Mouse (Mus musculus): Measurements from ENCODE around the gene Gm45233.

Gene Gm45233

DNA sequence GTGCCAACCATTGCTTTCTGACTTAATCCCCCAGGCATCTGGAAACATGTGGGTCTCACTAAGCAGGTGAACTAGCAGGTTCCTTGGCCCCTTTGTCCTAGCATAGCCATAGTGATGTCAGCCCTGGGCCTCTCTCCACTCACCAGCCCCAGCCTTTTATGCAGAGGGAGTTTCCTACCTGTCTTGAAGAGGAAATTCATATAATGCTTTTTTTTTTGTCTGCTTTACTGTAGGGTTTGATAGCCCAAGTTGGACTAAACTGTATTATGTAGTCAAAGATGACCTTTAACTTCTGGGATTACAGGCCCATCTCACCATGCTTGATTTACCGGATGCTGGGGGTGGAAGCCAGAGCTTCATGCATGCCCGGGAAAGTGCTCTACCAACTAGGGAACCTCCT, 5.9 kb downstream of the Gm45233 start:
- DNase-seq: no peak

DNA sequence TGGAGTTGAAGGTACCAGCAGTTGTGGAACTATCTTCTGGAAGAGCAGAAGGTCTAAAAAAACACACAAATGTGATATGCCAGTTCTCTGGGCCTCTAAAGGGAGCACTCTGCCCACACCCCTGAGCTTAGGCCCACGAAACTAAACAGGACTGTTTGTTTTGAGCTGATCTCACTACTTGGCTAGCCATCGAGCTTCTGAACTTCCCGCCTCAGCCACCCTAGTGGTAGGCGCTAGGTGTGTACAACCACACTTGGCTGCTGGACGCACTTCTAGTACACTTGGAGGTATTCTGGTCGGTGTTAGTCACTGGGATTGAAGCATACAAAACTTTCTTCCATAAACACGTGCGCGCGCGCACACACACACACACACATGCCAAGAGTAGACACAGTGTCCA, 7.8 kb downstream of the Gm45233 start:
- no peak for DNase-seq

DNA sequence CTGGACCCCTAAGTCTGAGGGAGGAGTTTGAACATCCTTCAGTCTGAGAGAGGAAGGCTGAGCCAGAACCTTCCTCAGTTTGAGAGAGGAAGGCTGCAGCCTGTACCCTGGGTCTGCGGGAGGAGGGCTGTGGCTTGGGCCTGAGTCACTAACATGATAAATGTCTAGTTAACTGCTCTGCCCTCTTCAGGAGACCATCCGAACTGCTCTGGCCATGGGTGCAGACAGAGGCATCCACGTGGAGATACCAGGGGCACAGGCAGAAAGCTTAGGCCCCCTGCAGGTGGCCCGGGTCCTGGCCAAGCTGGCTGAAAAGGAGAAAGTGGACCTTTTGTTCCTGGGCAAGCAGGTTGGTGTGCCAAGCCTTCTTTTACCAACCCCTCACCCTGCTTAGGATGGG, 8.7 kb downstream of the Gm45233 start:
- DNase-seq: no peak

DNA sequence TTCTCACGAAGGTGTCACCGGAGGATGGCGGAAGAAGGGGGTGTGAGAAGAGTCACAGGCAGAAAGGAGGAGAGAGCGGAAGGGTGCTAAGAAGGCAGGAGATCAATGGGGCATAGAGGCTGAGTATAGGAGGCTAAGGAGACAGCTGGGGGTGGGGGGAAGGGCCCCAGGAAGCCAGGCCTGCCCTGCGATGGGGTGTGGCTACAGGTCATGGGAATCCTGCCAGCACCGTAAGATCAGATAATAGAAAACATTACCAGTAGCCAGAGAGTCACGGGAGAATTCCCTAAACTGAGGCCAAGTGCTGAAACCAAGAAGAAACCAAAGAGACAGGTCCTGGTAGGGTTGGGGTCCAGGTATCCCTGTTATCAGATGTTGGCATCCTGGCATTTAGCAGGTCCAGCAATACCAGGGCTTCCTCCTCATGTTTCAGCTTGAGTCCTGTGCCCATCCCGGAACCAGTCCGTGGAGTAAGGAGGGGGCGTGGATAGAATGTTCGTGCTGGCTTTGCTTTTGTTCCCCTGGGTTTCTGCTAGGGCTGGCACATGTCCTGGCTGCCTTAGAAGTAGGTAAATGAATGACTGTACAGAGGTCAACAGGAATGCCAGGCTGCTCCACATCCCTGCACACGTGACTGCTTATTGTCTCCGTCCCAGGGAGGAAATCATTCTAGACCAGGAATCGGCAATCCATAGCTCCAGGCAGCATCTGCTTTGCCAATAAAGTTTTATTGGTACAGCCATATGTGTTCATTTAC, 9.8 kb downstream of the Gm45233 start:
- DNase-seq: no peak

DNA sequence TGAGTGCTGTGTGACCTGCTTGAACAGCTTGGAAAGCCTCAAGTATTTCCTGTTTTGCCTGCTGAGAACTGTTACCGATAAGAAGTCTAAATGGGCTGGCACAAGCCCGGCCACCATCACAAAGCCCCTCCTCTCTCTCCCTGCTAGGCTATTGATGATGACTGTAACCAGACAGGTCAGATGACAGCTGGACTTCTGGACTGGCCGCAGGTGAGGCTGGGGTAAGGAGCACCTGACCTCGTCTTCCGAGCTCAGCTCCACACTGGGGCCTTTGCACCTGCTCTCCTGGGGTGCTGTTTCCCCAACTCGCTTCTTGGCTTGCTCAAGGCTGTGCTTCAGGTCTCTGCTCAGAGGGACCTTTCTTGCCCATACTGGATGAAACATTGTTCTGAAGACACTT, 10.4 kb downstream of the Gm45233 start:
- DNase-seq: no peak

DNA sequence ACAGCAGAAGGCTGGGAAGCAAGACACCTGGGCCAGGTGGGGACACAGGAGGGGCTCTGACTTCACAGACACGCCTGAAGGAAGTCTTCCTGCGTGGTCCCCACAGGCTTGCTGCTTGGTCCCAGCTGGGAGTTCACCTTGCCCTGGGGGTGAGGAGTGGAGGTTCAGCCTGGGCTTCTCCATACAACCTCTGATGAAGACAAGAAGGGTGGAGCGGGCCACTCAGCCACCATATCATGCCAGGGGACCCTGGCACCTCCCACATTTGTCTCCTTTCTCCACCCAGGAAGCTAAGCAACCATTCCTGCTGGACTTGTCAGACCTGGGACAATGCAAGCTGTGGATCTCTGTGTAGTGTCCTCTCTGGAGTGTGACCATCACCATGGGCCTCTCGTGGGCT, 18.9 kb downstream of the Gm45233 start, which contains the start of gene Vsig10l:
TSS of gene Vsig10l (plus strand) at position 301 of the 400 bp plus-strand sequence.
- no peak for DNase-seq

DNA sequence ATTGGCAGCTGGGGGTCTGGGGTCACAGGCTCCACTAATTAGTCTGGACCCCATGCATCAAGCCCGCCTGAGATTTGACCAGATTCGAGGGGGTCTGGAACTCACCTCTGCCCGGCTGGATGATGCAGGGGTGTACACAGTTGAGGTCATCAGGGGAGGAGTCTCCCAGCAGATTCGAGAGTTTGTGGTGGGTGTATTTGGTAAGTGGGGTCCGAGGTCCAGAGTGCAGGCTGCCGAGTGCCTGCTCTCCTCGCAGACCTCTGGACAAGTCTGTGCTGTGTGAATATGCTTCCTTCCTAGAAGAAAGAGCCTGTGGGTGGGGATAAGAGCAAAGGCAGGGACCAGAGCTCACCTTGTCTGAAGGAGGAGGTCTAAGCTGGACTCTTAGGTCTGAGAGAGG, 20.0 kb downstream of the Gm45233 start:
- DNase-seq: no peak

DNA sequence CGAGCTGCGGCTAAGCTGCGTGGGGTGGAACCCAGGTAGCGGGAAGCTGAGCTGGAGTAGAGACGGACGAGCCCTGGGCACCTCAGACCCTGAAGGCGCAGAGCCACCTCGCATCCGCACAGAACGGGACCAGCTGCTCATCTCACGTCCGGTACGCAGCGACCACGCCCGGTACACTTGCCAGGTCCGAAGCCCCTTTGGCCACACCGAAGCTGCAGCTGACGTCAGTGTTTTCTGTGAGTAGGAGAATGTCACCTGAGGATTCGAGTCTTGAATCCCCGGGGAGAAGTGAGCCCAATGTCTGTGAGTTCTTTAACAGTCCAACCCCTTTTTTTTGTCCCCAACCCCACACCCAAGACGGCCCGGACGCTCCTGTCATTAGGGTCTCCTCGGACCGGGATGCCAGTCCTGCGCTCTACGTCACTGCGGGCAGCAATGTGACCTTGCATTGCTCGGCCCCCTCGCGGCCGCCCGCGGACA, 21.0 kb downstream of the Gm45233 start:
- no peak for DNase-seq

DNA sequence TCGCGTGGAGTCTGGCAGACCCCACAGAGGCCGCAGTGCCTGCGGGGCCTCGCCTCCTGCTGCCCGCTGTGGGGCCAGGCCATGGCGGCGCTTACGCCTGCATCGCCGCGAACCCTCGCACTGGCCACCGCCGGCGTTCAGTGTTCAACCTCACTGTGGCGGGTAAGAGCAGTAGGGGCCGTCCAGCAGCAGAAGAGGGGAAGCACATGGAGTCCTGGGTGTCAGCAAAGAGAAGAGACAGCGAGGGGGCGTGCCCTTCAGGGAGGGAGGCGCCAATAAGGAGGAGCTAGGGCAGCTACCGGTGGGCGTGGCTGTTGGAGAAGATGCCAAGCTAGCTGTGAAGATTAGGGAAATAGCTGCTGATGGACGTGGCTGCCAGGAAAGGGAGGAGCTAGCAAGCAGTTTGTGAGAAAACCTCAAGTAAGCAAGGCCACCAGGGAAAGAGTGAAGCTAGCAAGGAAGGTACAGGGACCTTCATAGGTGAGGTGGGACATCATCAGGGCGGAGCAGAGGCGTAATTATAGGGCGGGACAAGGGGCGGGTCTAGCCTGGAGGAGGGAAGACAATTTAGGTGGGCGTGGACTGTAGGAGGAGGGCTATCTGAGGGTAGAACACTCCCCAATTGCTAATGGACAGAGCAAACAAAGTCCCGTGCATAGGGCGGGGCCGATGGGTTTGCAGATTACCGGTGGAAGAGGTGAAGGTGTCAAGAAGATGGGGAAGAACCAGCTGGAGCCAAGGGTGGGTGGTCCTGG, 21.6 kb downstream of the Gm45233 start:
- peak; percentile 68 to 79 for DNase-seq

DNA sequence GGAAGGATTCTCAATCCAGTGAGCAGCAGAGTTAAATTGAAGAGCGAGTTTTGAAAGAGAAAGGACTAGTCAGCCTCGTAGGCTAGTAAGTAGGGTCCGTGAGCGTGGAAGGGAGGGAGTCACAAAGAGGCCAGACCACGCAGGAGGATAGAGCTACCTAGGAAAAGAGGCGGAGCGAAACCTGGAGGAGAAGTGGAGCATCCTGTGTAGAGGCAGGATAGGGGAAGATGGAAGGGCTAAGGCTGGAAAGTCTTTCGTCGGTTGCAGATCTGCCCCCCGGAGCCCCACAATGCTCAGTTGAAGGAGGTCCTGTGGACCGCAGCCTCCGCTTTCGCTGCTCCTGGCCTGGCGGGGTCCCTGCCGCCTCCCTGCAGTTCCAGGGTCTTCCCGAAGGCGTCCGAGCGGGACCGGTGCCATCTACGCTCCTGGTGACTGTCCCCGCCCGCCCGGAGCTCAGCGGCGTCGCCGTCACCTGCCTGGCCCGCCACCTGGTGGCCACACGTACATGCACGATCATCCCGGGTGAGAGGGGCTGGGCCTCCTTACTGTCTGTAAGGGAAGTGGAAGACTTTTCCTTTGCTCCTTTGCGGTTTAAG, 22.3 kb downstream of the Gm45233 start:
- peak; percentile 82 to 88 for DNase-seq

DNA sequence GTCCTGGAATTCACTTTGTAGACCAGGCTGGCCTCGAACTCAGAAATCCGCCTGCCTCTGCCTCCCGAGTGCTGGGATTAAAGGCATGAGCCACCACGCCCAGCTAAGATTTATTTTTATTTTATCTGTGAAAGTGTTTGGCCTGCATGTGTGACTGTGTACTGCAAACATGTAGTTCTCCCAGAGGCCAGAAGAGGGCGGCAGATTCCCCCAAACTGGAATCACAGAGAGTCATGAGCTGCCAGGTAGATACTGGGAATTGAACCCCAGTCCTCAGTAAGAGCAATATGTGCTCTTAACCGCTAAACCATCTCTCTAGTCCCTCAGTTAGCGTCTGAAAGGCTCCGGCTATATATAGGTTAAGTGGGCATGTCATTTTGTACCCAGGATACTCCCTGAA, 26.4 kb downstream of the Gm45233 start:
- peak; percentile 42 to 49 for DNase-seq

DNA sequence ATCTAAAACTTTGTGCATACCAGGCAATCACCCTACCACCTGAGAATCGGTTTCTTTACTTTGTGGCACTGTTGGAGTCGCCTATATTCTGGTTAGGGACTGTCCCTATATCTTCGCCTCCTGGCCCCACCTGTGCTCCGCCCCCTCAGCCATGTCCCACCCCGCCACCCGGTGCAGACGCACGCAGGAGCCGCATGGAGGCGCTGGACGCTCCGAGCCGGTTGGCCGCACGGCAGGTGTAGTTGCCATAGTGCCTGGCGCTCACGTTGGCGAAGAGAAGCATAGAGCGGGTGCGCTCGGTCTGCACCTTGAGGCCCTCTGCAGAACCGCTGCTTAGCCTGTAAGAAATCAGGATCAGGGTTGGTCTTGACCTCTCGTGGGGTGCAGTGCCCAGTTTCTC, 31.8 kb downstream of the Gm45233 start:
- DNase-seq: no peak

DNA sequence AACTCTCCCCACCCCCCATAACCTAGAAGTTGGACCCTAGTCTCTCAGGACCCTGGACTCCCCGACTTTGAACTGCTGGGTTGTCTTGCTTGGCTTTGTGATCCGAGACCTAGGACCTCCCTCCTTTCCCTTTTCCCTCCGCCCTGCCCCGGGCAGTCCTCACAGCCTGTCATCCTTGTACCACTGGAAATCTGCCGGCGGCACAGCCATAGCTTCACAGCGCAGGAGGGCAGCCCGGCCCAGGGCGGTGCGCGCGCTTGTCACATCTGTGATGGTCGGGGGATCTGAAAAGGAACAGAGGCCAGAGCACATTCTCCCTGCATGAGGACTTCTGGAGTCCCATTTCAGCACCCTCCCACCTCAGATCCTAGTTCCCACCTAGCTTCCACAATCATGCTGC, 32.4 kb downstream of the Gm45233 start:
- DNase-seq: no peak

DNA sequence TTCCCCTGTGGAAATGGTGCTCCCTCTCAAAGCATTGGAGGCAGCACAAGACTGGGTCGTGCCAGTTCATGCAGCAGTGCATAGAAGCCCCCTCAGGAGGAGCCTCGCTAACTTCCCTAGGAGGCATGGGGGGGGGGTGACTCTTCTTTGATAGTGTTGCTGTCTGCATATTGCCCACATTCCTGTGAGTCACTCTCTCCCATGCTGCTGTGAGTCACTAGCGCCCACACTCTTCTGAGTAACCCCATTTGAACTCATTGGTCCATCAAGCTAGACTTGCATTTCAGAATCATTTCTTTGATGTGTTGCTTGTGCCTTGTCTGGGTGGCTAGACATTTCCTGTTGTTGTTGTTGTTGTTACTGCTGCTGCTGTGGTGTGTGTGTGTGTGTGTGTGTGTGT, 37.3 kb downstream of the Gm45233 start:
- no peak for DNase-seq

DNA sequence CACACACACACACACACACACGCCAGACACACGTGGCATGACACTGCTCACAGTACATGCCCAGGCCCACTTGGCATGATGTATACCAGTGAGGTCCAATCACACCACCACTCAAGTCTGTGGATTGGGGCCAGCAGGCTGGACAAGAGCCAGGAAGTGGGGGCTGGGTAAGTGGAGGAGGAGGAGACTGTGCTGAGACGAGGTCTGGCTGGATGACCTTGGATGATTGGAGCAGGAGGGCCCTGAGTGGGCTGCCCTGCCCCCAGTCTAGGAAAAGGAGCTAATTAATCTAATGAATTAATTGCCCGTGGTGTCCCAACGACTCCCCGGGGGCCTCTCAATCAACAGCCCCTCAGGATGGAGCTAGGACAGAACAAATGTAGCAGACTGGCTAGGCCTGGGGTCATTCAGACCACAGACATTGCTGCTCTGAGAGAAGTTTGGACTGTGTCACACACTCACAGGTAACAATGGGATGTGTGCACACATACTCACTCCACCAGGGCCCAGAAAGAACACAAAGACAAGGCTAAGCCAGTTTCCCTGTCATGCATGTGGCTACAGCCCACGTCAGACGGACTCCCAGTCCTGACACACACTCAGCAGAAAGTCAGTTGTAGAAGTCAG, 38.3 kb downstream of the Gm45233 start:
- DNase-seq: peak in 1 of 2 experiments; percentile 38

DNA sequence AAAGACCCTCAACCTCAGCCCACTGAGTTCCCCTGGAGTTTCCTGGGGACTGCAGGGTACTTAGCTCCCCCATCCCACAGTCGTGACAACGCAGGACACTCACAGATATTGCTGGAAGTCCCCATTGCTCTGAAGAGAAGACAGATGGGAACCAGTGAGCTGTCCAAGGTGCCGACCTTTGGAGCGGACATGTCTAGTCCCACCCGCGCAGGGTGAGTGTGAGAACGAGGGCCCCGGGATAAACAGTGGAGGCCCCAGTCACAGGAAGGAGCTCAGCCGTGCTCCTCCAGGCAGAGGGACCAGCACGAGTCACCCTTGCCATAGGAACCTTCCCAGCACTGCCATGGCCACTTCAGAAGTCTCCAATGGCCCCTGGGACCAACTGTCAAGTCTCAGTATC, 39.3 kb downstream of the Gm45233 start:
- no peak for DNase-seq

DNA sequence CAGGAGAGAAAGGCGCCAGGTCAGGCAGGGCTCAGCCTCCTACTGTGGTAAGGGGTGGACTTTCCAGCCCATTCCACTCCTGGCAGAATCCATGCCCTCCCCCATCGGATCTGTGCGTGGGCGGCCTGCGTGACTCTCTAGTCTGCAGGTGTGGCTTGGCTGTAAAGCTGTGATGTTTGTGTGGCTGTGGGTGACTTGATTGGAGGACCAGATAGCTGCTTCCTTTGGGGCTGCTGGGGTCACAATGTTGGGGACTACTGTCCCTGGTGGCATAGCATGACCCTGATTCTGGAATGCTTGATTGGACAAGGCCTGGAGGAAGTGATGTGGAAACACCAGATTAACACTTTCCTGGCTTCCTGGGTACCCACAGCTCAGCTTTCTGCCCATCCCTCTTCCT, 44.7 kb downstream of the Gm45233 start:
- peak; percentile 44 to 47 for DNase-seq

DNA sequence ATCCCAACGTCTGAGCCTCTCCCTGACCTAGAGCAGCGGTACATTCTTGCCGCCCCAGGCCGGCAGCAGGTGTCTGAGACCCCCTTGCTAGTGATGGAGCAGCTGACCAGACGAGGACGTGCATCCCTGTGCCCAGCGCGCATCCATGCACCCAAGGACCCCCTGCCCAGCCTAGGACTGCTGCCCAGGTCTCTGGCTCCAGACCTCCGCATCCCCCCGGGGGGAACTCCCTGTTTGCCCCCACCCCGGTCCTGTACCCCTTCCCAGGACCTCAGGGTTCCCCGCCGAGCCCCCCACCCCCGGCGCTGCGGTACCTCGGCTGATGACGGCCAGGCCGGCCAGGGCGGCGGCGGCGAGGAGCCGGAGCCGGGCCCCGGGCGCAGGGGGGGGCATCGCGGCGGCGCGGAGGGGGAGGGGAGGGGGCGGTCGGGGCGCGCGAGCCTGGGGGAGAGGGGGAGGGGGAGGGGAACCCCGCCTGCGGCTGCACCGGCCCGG, 45.8 kb downstream of the Gm45233 start, which contains the start of gene Iglon5:
TSS of gene Iglon5 (minus strand) at position 445 of the 495 bp plus-strand sequence.
- peak; percentile 42 to 66 for DNase-seq

DNA sequence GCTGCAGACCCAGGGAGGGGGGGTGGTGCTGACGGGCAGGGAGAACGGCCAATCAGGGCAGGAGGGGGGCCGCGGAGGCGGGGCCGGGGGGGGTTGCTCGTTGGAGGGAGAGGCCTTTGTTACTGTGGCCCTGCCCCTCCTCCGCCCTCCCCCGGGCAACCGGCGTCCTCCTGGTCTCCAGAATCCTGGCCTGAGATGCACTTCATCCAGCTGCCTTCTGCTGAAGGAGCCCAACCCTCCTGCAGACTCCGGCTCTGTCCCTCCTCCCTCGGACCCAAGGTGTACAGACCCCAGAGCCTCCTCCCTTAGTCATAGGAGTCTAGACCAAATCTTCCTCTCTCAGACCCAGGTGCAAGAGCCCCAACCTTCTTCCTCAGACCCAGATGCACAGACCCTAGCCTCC, 46.3 kb downstream of the Gm45233 start:
- peak; percentile 88 to 93 for DNase-seq

DNA sequence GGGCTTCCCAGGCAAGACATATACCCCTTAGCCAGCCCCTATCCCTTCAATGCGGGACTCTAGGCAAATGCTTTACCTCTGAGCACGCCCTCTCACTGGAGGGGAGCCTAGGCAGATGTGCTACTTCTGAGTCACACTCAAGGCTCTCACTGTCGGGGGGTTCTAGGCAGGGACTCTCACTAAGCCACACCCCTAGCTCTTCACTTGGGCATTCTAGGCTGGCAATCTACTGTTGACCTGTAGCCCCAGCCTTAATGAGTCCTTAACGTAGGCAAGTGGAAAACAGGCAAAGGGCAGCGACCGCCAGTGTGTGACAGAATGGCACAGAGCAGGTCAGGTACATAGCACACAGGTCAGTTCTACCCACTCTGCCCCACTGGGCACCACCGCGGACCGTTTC, 46.9 kb downstream of the Gm45233 start:
- no peak for DNase-seq

DNA sequence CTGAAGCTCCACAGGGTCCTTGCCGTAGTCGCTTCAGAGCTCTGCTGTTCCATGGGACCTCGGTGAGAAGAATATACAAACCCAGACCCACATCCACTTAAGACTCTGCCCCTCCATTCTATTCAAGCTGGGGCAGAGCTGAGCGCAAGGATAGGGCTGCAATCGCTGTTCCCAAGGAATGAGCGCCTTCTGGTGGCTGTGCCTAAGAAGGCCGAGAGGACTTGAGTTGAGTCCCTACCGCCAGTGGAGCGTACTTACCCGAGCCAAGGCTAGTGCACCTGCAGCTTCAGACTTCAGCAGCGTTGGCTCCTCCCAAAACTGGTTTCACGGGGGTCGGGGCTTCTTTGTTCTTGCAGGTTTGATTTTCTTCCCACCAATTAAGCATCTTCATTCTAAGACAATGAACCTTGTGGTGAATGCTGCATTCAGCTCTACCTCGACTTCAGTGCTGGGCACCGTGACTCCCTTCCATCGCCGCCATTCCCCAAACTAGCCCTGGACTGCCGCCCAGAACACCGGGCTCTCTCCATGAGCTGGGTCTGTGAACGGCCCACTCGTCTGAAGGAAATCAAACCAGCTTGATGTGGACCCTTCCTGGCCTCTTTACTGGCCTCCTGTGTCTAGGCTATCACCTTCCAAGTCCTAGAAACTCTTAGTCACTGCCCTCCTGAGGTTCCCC, 51.6 kb downstream of the Gm45233 start:
- peak; percentile 78 to 87 for DNase-seq

DNA sequence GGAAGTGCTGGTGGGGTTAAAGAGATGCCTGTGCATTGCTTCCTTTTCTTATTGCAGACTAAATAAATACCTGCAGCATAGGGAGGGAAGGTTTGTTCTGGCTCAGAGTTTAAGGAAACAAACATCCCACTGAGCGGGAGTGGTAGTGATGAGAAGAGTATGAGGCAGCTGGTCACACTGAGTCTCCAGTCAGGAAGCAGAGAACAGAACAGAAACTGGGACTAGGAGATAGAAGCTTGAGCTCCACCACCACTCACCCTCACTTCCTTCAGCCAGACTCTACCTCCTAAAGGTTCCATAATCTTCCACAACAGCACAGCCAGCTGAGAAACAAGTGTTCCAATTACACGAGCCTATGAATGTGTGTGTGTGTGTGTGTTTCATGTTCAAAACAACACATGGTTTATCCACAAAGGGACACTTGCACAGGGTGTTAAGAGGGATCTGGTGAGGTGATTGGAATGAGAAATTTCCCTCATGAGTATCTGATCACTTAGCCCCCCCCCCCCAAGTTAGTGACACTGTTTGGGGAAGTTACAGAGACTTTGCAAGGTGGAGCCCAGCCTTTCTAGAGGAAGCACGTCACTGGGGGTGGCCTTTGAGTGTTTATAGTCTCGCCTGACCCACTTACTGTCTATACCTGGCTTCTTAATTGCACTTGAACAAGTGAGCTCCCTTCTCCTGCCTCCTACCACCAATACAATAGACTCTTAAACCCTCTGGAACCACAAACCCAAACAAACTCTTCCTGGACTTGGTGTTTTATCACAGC, 68.0 kb downstream of the Gm45233 start:
- DNase-seq: no peak

Data from cerebellum, adult 18-20 months (tissue).